Mouse (Mus musculus) limb, embryonic 12.5 days (tissue): ENCODE results near the gene Rbms3. TPM values are rescaled to one million over a fixed set of nuclear protein-coding genes. Genes with fewer than 3 reads are reported as not detected.
A peak's percentile ranks its signal among the peaks of the same experiment; 100 is the strongest.

Experiments used
- ATAC-seq: fragments of 200-750 bp; cut with Nextera tagmentation; 2 replicates; pipeline ENCODE4 v1.8.0; 2017; ENCODE audit warnings: low read depth, moderate TSS enrichment; ENCODE audit not compliant: insufficient number of reproducible peaks, insufficient read depth, low FRiP score, low TSS enrichment
- H3K27ac ChIP-seq: fragments of 300-500 bp; sonication (generic); 2 replicates; pipeline ENCODE4 v1.5.1; 2016; ENCODE audit warnings: mild to moderate bottlenecking, moderate library complexity
- H3K27me3 ChIP-seq: fragments of 300-500 bp; sonication (generic); 2 replicates; pipeline ENCODE4 v1.6.1; 2016; ENCODE audit warnings: mild to moderate bottlenecking, moderate library complexity
- H3K36me3 ChIP-seq: fragments of 300-500 bp; sonication (generic); 2 replicates; pipeline ENCODE4 v1.6.1; 2016; ENCODE audit warnings: mild to moderate bottlenecking, moderate library complexity
- H3K4me1 ChIP-seq: fragments of 300-500 bp; sonication (generic); replicated peaks from 2 replicates; pipeline ENCODE4 v1.6.1; 2016
- H3K4me2 ChIP-seq: fragments of 300-500 bp; sonication (generic); 2 replicates; pipeline ENCODE4 v1.6.1; 2016; ENCODE audit warnings: mild to moderate bottlenecking, moderate library complexity
- H3K4me3 ChIP-seq: fragments of 300-500 bp; sonication (generic); replicated peaks from 2 replicates; pipeline ENCODE4 v1.5.1; 2016; ENCODE audit warnings: mild to moderate bottlenecking
- H3K9ac ChIP-seq: fragments of 300-500 bp; sonication (generic); replicated peaks from 2 replicates; pipeline ENCODE4 v1.6.1; 2016; ENCODE audit warnings: mild to moderate bottlenecking, moderate library complexity
- H3K9me3 ChIP-seq: fragments of 300-500 bp; sonication (generic); 2 replicates; pipeline ENCODE4 v1.6.1; 2016; ENCODE audit warnings: mild to moderate bottlenecking, moderate library complexity
- WGBS: fragments of 180-500 bp; shearing (Covaris S2); methylation state at CpG from one replicate; pipeline ENCODE4 v1.1.7; 2016; 5-methylcytosine and 5-hydroxymethylcytosine counted together
- polyA plus RNA-seq: library from polyadenylated mRNA; unstranded; fragments of >200 nt; fragmentation: Nextera tagmentation; extraction: Ambion mirVana; gene quantifications from 2 replicates; pipeline ENCODE4 v1.2.1, GENCODE M21; 2016

The Rbms3 gene
- polyA plus RNA-seq, 1 experiment from 2014 or later: 74.3 TPM

- H3K27ac ChIP-seq: no peak overlapping the region
- H3K4me1 ChIP-seq: peaks cover 26% of the 10 kb centered on the region
- no peaks in the 10 kb centered on the region for H3K27me3 ChIP-seq
- 88% methylated on average over 5 of the region's 5 CpGs for WGBS
- H3K36me3 ChIP-seq: no peaks in the 10 kb centered on the region
- no peak overlapping the region for H3K4me2 ChIP-seq
- no peak overlapping the region for H3K9ac ChIP-seq
- no peak for ATAC-seq
- no peaks in the 10 kb centered on the region for H3K9me3 ChIP-seq
- H3K4me3 ChIP-seq: no peak overlapping the region
Measured at GRCm38 (mm10) chr9:116831386-116831785, 798.3 kb downstream of the Rbms3 start.

DNA sequence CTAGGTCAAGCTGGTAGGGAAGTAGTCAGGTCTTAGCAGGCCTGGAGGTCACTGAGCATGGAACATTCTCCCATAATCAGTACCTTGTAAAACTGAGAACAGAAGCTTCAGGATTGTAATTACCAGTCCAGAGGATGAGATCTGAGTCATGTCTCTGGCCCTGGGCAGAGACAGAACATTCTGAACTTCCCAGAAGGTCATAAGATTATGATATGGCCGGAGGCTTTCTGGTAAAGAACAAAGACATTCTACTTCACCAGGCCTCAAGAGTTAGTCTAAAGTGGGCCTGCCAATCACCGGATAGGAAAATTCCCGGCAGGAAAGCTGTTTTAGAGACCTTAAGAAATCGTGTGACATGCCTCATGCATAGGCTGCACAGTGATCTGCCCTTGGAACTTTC is 799.8 kb downstream of the Rbms3 start:
- H3K27me3 ChIP-seq: no peaks in the 10 kb centered on the region
- no peak overlapping the region for H3K4me3 ChIP-seq
- no peak overlapping the region for H3K27ac ChIP-seq
- no peak overlapping the region for H3K4me2 ChIP-seq
- H3K9me3 ChIP-seq: no peaks in the 10 kb centered on the region
- H3K4me1 ChIP-seq: peaks cover 17% of the 10 kb centered on the region
- no peak overlapping the region for H3K9ac ChIP-seq
- 83% methylated on average over 4 of the region's 4 CpGs for WGBS
- no peak for ATAC-seq
- H3K36me3 ChIP-seq: no peaks in the 10 kb centered on the region

DNA sequence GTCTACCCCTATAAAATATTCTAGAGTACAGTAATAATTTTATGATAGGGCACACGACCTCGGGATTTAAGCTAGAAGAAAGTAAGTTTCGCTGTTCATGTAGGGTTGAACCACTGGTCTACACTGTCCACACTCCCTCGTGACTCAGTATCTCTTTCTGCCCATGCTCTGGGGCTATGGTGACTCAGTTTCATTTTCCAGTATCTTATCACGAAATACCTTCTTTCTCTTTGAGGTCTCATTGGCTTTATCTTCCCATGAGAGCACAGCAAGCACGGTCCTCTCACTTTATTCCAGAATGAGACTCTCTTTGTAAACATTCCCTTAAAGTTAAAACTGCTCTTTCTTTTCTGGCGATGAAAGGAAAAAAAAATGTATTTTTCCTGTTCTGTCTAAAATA is 808.1 kb downstream of the Rbms3 start:
- Histone ChIP-seq H3K36me3 (no peaks in the 10 kb centered on the region; the same call in 1 of the 2 replicates), H3K4me2 (no peak overlapping the region), H3K9ac (no peak overlapping the region), H3K4me1 (no peaks in the 10 kb centered on the region), H3K27me3 (no peaks in the 10 kb centered on the region), H3K27ac (no peak overlapping the region), H3K9me3 (no peaks in the 10 kb centered on the region), H3K4me3 (no peak overlapping the region)
- WGBS: 86% methylated on average over 7 of the region's 7 CpGs
- ATAC-seq: no peak

DNA sequence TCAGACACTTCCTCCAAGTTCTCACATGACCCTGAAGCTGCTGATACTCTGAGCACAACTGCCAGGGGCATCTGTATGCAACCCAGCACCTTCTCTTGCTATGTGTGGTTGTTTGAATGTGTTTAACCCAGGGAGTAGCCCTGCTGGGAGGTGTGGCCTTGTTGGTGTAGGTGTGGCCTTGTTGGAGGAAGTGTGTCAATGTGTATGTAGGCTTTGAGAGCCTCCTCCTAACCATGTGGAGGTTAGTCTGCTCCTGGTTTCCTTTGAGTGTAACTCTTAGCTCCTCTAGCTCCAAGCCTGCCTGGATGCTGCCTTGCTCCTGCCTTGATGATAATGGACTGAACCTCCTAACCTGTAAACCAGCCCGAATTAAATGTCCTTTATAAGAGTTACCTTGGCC is 812.5 kb downstream of the Rbms3 start:
- no peak overlapping the region for H3K4me2 ChIP-seq
- H3K4me3 ChIP-seq: no peak overlapping the region
- no peak overlapping the region for H3K27ac ChIP-seq
- no peak for ATAC-seq
- H3K27me3 ChIP-seq: no peaks in the 10 kb centered on the region
- H3K4me1 ChIP-seq: peaks cover 33% of the 10 kb centered on the region
- 88% methylated on average over 1 of the region's 1 CpGs for WGBS
- H3K9ac ChIP-seq: no peak overlapping the region
- H3K36me3 ChIP-seq: no peaks in the 10 kb centered on the region; the same call in 1 of the 2 replicates
- no peaks in the 10 kb centered on the region for H3K9me3 ChIP-seq

- H3K36me3 ChIP-seq: no peaks in the 10 kb centered on the region
- WGBS: 6% methylated on average over 10 of the region's 10 CpGs
- peak overlapping the region; percentile 3; the same call in 1 of the 2 replicates for H3K4me2 ChIP-seq
- H3K27me3 ChIP-seq: no peaks in the 10 kb centered on the region
- H3K4me1 ChIP-seq: peaks cover 33% of the 10 kb centered on the region
- no peak overlapping the region for H3K4me3 ChIP-seq
- H3K9ac ChIP-seq: no peak overlapping the region
- ATAC-seq: peak; percentile 88; the same call in 1 of the 2 replicates
- H3K27ac ChIP-seq: peak overlapping the region; percentile 80
- H3K9me3 ChIP-seq: no peaks in the 10 kb centered on the region
Measured at GRCm38 (mm10) chr9:116814495-116815094, 815.1 kb downstream of the Rbms3 start.

DNA sequence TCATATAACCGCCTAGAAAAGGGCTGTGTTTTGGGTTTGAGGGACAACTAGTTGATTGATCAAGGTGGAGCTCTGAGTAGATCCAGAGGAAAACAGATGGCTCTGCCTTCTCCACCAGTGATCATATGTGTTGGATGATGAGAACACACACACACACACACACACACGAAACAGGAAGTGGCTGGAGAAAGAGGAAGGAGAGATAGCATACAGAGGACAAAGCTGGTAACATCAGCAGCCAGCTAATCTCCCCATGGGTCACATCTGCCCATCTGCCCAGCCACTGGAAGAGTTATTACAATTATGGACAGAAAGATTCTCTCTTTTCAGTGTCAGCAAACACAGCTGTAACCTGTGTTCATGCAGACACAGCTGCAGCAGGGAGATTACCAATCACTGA is 816.3 kb downstream of the Rbms3 start:
- ATAC-seq: no peak
- H3K9ac ChIP-seq: no peak overlapping the region
- H3K4me3 ChIP-seq: no peak overlapping the region
- no peaks in the 10 kb centered on the region for H3K9me3 ChIP-seq
- H3K27me3 ChIP-seq: no peaks in the 10 kb centered on the region
- H3K27ac ChIP-seq: peak overlapping the region; percentile 80
- peaks cover 45% of the 10 kb centered on the region for H3K4me1 ChIP-seq
- H3K36me3 ChIP-seq: no peaks in the 10 kb centered on the region
- WGBS: 69% methylated on average over 2 of the region's 2 CpGs
- H3K4me2 ChIP-seq: no peak overlapping the region

DNA sequence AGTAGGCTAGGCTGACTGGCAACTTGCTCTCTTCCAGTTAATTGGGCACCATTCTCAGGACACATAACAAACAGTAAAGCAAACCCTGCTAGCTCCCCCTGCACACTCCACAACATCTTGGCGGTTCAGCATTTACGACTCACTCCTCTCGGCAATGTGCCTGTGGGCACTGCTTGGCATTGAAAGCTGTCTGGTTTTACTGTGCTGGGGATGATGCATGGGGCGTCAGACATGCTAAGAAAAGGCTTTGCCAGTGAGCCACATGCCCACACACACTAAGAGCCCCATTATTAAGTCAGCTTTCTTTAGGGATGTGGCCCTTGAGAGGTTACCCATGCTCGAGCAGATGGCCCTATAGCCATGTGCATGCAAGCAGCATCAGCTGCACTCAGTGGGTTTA is 820.5 kb downstream of the Rbms3 start:
- Histone ChIP-seq H3K4me2 (no peak overlapping the region), H3K9me3 (no peaks in the 10 kb centered on the region), H3K4me3 (no peak overlapping the region), H3K27me3 (no peaks in the 10 kb centered on the region), H3K27ac (peak overlapping the region; percentile 73), H3K36me3 (no peaks in the 10 kb centered on the region), H3K4me1 (peaks cover 45% of the 10 kb centered on the region), H3K9ac (no peak overlapping the region)
- no peak for ATAC-seq
- WGBS: 51% methylated on average over 5 of the region's 5 CpGs

- 56% methylated on average over 4 of the region's 4 CpGs for whole genome bisulfite sequencing
- H3K4me2 ChIP-seq: no peak overlapping the region
- ATAC-seq: no peak
Measured at GRCm38 (mm10) chr9:116808401-116808800, 821.3 kb downstream of the Rbms3 start.

GRCm38 (mm10) chr9:116807166-116808081 is 822.3 kb downstream of the Rbms3 start:
- Histone ChIP-seq H3K9me3 (no peaks in the 10 kb centered on the region), H3K27me3 (no peaks in the 10 kb centered on the region), H3K4me2 (peak overlapping the region; percentile 22), H3K4me3 (no peak overlapping the region), H3K27ac (peak overlapping the region; percentile 92), H3K4me1 (peaks cover 28% of the 10 kb centered on the region), H3K36me3 (no peaks in the 10 kb centered on the region), H3K9ac (no peak overlapping the region)
- 32% methylated on average over 16 of the region's 16 CpGs for WGBS
- peak; percentile 85; the same call in 1 of the 2 replicates for ATAC-seq

More at GRCm38 (mm10) chr9:116808401-116808800, 821.3 kb downstream of the Rbms3 start:
- no peak overlapping the region for H3K9ac ChIP-seq
- H3K4me1 ChIP-seq: peaks cover 37% of the 10 kb centered on the region
- no peaks in the 10 kb centered on the region for H3K27me3 ChIP-seq
- H3K27ac ChIP-seq: peak overlapping the region; percentile 92
- no peaks in the 10 kb centered on the region for H3K36me3 ChIP-seq
- no peaks in the 10 kb centered on the region for H3K9me3 ChIP-seq
- no peak overlapping the region for H3K4me3 ChIP-seq

DNA sequence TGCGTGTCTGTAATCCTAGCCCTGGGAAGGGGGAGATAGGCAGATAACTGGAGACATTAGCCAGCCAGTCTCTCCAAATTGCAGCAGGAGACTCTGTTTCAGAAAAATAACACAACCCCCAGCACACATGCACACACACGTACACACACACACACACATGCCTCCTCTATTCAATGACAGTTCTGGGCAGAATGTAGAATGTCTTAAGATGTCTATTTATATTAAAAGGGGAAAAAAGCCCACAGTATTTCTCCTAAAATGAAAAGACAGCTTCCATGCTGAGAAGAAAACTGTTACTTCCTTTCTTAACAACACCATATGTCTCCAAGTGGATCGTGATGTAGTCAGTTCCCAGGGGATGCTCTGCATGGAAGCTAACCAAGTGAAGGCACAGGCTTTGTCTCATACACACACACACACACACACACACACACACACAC is 826.4 kb downstream of the Rbms3 start:
- Histone ChIP-seq H3K4me1 (peaks cover 16% of the 10 kb centered on the region), H3K27ac (no peak overlapping the region), H3K9ac (no peak overlapping the region), H3K4me2 (no peak overlapping the region), H3K36me3 (no peaks in the 10 kb centered on the region), H3K27me3 (no peaks in the 10 kb centered on the region), H3K4me3 (no peak overlapping the region), H3K9me3 (no peaks in the 10 kb centered on the region)
- no peak for ATAC-seq
- WGBS: 69% methylated on average over 3 of the region's 3 CpGs

DNA sequence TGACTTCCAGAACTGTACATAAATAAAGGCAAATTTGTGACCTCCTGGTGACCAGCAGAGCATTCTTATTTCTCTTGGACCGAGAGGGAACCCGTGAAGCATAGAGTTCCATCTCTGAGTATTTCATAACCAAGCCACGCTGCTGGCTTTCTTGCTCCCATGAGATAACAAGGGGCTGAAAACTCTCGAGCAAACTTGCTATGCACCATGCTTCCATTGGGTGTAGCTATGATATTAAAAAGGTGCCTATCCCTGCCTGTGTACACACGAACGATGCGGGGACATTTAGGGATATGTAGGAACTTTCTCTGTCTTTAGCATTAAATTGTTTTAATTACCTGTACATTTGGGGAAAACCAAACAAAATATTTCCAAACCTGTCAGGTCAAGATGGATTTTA is 827.1 kb downstream of the Rbms3 start:
- Histone ChIP-seq H3K9me3 (no peaks in the 10 kb centered on the region), H3K4me2 (no peak overlapping the region), H3K36me3 (no peaks in the 10 kb centered on the region), H3K27me3 (no peaks in the 10 kb centered on the region), H3K27ac (no peak overlapping the region), H3K9ac (no peak overlapping the region), H3K4me3 (no peak overlapping the region), H3K4me1 (peaks cover 9% of the 10 kb centered on the region)
- 80% methylated on average over 7 of the region's 7 CpGs for WGBS
- ATAC-seq: no peak
